Mouse (Mus musculus): ENCODE measurements at regions not wholly inside any gene's neighbourhood (a gene's known extent, or its start where the extent isn't known, plus 50 kb on each side); places are given as distances from the start of the nearest gene placed in this dataset.
"Not testable (repeated sequence)": the region's sequence is repeated elsewhere in the genome, so short reads cannot be mapped to it uniquely, and the experiment has no call there.

DNA sequence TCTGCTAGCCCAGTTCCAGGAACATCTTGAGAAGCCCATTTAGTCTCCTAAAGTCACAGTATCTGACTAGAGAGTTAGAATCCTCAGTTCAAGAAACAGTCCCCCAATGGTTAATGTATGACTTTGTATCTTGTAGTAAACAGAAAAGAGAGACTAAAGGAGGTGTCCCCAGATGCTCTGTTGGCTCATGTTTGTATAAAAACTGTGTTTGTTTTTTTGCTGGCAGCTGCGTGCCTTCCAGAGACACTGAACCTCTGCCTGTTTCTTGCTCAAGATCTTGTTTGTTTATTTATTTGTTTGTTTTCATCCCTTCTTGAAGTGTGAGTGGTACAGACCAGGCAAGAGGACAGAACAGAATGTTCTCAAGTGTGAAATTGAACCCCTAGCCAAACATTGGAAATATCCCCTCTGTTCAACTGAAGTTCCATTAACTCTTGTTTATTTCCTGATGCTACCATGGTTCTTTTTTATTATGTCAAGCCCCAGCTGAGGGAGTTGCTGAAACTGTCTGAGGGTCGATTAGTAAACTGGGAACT lies 451.3 kb upstream of the Ube2e3 start:
- DNase-seq, result no peak

DNA sequence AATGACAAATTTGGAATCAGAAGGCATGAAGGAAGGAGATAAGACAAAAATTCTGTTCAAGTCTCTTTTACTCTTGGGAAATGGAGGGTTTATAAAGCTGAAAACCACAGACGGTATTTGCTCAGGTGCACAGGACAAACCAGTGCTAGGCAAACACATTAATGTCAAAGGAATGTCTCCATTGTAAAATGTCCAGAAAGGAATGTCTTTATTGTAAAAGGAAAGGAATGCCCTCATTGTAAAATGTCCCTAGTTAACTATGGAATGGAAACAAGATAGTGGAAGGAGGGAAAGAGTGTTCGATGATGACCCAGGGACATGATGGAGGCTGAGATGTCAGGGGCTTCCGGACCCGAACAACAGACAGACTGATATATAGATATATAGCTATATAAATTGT lies 454.9 kb upstream of the Ube2e3 start:
- DNase-seq, result no peak

DNA sequence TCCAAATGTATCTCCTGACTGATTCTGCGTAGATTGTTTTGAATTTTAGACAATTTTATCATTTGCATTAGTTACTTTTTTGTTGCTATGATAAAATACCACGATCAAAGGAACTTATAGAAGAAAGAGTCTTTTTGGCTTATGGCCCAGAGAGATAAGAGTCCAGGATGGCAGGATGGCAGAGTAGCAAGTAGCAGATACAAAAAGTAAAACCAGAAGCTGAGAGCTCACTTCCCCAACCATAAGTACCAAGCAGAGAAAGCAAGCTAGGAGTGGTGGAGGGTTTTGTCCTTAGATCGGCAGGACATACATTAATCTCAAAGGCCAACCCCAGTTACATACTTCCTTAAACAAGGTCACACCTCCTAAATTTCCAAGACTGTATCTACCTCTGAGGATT lies 457.7 kb upstream of the Cwc22 start:
- DNase-seq, result no peak

DNA sequence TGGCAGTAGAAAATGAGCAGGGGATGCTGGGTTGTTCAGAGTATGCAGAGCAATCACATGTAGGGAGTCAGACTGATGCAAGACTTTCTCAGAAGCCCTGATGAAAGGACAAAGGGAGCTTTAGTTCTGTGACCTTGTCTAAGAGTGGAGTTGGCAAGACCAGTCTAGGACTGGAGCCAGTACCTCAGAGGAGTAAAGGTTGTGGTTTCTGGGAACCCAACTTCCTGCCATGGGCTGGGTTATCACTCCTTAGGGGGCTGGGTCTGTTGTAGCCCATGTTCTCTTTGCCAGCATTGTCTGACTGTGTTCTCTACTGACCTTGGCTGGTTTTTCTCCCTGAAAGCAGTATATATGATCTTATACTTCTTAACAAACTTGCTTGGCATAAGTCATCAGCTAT lies 453.1 kb upstream of the Cwc22 start:
- DNase-seq, result no peak

DNA sequence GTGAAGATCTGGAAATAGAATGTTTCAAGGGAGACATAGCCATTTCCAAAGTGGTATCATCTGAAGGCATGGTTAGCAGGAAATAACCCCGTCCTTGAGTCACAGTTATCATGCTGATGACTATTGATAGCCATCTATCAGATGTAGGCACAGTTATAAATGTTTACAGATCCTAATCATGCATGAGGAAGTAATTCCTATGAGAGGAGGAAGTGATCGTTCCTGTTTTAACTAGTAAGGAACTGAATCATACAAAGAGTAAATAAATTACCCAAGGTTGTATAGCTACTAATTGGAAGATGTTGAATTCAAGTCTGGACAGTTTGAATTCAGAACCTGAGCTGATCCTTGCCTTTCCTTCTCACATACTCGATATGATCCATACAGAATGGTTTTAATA lies 450.7 kb upstream of the Cwc22 start:
- DNase-seq, result no peak

DNA sequence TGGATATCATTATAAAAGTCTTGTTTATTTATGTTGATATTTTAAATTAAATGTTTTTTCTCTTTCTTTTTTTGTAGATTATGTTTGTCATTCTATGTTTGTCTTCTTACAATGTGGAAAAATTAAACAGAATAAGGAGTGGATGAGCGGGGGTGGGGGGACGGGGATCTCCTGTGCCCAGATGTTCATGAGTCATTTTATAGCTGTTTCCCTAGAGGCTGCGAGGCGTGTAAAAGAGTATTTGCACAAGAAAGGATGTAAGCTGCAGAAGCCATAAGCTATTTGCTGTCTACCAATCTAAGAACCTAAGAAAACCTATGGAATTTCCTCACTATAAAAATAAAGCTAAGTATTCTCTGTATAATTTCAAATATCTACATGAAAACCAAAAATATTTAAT lies 446.9 kb upstream of the Cwc22 start:
- DNase-seq, result no peak

DNA sequence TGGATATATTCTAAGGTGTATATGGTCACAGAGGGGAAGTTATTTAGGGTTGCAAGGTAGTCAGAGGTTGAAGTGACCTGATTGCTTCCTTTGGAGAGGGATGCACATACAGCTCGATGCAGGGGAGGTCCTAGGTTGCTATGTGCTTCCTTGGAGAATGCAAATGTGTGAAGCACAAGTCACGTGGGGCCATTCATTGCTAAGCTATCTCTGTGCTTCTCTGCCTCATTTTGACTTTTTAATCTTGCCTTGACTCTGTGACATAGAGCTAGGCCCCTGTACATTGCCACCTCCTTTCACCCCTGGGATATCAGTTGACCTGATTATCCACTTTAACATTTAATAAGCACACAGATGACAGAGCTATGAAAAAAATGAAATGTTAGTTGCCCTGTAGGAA lies 446.2 kb upstream of the Cwc22 start:
- no peak for DNase-seq

DNA sequence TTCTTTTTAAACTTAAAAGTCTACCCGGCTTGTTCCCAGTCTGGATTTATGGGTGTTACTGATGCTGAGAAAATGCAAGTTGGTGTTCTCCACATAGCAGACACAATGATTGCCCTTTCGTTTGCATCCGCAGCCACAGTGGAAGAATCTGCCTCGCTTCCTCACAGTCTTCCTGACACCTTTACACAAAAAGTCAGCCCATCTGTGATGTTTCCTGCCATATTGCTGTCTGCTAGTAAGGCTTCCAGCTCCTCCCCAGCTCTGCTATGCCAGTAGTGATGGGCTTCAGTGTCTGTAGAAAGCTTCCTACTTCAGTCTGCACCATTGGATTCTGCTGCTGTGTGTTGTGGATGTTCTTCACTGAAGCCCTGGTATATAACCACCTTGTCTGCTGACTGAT lies 441.8 kb upstream of the Cwc22 start:
- DNase-seq, result no peak

DNA sequence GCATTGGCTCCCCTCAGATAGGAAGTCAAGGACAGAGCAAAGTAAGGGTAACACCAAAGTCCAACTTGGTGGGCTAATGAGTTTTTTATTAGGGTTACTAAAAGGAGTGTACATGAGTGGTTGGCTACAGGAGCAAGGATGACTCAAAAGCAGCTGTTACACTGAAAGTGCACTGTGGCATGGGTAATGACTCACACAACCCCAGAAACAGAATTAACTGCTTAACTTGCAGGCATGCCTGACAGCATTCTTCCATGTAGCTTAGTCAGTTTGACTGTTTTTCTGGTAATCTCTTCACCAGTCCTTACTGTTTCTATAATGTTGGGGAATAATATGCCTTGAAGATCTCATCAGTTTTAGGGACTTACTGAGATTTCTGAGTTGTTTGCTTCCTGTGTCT lies 435.1 kb upstream of the Cwc22 start:
- DNase-seq, result no peak

DNA sequence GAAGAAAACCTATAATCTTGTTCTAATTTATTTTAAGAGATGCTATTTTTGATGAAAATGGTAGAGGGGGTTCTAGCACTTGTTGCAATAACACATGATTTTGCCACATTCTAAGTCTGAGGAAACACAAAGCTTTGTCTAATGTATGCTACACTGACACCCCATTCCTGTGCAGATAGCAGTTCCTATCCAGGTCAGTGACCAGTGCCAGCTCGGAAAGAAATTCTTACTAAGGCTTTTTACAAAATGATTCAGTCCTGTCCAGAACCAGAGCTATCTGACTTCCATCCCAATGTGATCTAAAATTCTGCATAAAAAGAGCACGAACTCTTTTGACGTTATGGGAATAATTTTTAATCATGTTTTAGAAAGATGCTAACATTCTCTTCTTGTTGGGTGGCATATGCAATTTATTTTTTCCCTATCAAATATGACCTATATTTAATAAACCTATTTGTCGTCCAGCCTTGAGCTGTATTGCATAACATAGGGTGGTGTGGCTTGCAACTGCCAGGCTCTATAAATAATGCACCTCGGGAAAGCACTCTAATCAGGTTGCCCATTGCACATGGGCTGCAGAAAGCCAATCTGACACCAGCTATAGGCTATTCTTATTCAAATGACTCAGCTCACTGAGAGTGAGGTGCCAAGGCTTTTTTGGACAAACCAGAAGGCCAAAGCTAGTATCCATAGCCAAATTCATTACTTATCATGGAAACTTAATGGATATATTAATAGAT lies 385.7 kb upstream of the Cwc22 start:
- DNase-seq, result peak; percentile 96

DNA sequence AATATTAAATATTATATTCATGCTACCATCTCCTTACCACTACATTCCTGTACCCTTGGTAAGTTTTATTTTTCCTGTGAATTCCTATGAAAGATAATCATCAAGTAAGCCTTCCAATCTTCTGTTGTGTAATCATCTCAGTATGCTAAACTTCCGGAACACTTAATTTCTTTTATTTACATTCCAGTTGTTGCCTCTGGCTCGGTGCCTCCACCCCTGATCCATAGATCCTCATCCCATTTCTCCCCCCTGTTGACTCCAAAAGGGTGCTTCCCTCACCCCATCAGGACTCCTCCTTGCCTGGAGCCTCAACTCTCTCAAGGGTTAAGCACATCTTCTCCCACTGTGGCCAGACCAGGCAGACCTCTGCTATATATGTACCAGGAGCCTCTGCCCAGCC lies 379.9 kb upstream of the Cwc22 start:
- no peak for DNase-seq

DNA sequence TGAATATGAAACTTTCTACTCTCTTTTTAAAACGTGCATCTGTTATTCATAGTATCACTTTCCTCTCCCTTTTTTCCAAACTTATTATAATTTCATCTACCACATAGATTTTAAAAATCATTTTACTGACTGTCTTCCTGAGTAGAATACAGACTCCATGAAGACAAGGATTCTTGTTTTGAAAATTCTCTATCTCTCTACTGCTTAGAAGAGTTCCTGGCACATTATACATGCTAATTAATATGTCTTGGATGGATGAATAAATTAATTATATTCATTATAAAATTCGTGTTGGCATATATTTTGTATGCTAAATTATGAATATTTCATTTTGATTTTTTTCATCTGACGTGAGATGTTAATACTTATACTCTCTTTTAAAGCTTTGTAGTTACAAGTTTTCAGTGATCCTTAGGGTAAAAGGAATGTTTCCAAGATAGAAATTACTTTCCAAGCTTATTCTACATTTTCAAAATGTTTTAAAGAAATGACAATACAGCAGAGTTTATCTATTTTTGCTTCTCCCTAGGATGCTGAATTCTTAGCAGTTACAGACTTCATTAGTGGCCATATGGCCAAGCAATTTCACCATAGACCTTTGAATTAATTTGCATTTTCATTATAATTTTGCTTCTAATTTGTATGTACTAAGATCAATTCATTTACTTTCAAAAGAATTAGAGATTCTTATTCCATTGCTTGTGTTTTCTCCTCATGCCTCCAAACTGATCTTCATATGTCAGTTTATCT lies 376.2 kb upstream of the Cwc22 start:
- no peak for DNase-seq

DNA sequence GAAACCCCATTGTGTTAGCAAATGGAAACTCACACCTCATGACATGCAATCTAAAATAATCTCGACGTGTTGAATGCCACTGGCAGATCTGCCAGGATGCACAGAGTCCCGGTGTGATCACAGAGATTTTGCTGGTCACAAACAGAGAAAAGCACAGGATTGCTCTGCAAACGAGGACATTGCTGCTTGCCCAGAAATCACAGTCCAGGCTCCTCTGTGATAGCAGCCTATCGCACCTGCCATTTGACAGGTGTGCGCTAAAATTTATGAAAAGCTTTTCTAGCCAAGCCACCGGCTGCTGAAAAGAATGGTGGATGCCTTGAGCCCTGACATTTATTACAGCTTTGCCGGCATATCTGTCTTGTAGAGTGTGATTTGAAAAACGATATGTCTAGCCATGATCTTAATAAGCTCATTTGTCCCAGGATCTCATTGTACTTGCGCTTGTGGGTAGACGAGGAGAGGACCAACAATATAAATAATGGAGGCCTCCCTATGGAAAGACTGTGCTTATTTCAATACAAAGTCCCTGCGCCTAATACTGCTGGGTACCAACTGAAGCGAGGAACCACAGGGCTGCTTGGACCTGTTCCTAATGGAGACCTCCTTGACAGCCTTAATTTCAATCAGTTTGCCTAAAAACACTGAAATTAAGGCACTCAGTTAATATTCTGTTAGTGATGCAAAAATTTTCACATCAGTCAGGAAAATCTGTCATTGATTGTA lies 365.8 kb upstream of the Cwc22 start:
- no peak for DNase-seq

DNA sequence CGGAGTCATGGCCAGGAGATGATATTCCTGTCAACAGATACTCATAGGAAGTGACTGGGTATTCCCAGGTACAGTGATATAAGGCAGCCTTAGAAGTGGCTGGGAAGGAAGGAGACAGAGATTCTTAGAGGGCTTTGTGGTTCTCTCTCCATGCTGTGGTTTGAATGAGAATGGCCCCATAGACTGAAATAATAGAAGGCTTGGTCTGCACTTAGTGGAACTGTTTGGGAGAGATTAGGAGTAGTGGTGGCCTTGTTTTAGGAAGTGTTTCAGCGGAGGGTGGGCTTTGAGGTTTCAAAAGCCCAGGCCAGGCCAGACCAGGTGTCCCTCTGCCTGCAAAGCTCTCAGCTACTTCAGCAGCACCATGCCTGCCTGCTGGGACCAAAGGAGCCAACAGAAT lies 363.2 kb upstream of the Cwc22 start:
- no peak for DNase-seq

DNA sequence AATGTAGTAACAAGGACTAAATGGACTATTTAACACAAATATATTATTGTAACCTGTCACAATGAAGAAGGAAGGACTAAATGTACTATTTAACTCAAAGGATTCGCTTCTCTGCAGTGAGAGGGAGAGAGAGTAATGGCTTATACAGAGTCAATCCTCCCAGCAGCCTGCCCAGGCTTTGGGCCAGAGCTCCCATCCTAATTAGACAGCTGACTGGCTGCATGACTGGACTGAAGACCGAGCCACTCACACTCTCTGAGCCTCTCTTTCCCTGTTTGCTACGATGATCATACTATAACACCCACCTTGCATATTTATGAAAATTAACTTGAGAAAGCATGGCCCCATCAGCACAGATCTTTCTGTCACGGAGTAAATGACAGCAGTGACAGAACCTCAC lies 360.7 kb upstream of the Cwc22 start:
- DNase-seq, result no peak

DNA sequence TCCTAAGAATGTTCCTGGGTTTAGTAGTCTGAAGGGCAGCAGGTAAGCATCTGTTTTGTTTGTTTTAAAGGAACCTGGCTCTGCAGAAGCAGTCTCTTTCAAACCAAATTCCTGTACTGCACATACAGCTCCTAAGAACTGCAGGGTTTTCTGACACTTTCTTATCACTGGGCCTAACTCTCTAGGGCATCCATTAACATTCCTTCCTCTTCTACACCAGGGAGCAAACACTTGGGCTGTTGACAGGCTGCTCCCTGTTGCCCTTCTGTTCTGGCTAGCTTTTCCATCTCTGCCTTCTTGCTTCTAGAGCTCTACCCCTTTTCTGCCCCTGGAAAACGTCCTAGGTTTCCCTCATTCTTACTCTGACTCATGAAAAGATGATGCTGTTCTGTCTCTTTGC lies 345.5 kb upstream of the Cwc22 start:
- no peak for DNase-seq

DNA sequence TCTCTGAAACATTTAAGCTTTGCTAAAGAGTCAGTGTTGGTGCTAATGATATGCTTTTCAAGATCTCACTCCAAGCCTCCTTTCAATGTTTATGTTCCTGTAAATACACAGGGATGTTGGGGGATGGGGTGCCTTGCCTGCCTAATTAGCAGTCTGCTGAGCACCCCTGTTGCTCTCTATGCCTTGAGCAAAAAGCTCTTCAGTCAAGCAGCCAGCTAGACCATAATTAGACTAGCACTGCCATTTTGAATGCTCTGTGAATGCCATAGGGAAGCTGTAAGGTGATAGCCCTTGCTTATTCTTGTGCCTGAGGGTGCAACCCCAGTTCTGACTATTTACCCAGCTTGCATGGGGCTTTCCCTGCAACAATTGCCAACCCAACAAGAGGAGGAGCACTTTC lies 338.6 kb upstream of the Cwc22 start:
- DNase-seq, result no peak

DNA sequence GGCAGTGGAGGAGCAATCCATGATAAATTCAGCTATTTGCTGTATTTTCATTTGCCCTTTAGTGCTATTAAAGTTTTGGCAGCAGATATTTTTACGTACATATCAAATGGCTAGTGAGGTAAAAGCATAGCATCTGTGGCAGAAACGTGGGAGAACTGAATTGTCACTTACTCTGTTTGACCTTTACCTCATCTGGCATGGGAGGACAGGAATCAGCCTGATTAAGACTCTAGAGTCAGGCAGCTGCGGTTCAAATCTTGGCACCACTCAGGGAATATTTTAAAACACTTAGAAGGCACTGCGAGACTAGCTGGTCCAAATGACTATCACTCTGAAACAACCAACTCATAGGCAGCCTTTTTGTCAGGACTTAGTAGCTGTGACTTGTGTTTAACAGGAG lies 337.4 kb upstream of the Cwc22 start:
- DNase-seq, result no peak

DNA sequence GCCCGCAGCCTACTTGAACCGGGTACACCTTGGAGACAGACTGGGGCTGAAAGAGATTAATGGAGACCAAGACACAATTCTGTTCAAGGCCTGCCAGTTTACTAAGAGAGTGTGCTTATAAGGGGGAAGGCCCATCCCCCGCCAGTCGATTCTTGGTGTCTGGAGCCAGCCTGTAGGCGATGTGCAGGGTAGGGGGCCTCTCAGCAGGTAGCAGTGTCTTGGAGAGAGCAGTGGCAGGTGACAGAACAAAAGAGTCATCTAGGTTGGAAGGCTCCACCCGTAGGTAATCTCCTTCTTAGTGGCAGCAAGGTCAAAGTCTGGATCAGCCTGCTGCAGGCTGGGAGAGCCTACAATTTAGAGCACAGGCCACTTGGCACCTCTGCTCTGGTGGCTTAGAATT lies 335.7 kb upstream of the Cwc22 start:
- not testable (repeated sequence) for DNase-seq

DNA sequence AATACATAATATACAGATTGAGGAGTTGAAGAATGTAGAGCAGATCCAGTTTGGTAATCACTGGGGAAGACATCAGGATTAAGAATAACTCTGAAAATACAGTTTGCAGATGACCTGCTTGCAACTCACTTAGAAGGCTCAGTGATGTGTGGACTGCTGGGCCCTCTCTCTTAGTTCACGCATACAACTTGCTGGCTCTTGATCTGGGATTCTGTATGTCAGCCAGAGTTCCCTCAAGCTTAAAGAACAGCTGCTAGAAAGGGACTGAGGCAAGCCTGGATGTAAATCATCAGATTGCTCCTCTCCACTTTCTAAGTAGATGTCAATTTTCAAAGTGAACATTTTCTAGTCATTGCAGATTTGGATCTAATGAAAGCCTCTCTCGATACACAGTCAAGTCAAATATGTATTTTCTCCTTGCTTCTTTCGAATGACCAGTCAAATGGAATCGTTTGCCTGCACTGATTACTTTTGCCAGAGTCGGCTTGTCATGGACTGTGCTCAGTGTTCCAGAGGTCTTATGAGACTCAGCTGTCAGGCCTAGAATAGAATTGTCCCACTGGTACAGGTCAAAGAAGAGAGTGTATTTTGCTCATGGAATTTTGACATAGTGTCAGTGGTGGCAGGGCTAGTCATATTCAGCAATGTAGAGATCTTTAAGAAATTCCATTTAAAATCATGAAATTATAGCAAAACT lies 334.2 kb upstream of the Cwc22 start:
- peak; percentile 88 for DNase-seq

DNA sequence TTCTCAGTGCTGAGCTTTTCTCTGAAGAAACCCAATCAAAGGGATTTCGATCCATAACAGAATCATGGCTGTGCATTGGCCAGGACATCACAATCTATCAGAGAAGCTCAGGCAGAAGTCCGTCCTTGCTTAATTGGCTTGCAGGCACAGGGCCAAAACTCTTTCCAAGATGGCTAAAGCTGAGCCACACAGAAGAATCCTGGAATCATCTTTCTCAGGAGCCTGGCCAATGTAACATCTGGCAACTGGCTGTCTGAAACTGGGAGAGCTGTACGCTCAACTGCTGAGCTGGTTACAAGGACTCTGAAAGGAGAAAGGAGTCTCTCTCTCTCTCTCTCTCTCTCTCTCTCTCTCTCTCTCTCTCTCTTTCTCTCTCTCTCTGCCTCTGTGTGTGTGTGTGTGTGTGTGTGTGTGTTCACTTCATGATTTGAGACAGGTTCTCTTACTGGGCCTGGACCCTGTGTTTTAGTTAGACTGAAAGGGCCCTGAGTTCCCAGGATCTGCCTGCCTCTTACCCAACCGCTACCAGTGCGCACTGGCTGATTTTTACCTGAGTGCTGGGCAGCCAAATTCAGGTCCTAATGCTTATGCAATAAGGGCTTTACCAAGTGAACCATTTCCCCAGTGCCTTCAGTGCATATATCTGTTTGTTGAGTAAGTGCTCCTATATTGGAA lies 333.3 kb upstream of the Cwc22 start:
- peak; percentile 94 for DNase-seq

DNA sequence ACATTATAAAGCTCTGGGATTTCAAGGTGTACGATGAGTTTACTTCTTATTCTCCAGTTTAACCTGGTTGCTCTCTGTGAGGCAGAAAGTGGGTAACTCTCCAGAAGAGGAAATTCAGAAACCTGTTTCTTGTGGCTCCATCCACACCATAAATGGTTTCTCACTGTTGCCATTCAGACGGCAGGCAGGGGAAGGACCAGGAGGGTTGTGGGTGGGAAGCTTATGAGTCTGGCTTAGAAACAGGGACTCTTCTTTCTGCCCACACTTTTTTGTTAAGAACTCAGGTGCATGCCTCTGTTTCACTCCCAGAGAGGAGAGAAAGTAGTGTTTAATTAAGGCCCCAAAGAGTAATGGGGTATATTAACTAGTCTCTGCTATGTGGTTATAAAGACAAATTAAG lies 332.5 kb upstream of the Cwc22 start:
- no peak for DNase-seq

DNA sequence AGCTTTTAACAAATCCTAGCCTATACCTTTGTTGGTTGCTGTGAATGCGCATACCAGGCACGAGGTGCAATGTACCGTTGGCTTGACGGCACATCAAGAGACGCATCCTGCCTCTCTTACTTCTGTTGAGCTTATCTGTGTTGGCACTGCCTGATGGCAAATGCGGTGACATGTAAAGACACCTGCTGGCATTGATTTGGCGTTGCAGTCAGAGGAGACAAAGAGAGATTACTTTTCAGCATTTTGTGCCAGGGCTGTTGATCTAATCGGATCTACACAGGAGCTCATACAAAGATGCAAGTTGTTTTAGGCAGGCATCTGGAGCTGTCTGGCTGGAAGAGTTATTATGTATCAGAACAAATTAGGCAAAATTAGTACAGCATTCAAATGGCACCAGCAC lies 331.5 kb upstream of the Cwc22 start:
- DNase-seq, result no peak

Data from heart, adult 11 months (tissue).